ENCODE assay signal across 14 mouse cellular contexts in genomic region chr12:8077346-8077745, GRCm38 (mm10).
DNase-seq lines count a peak whose midpoint lies in the region.
"Had no signal": no experiment of that assay in that cellular context is flagged by ENCODE, and none has a peak within 500 bp of the region (broad histone marks: within the 10 kb centered on the region; RNA-seq: fewer than 3 reads in every experiment).

No protein-coding gene starts in this region.

- peak; percentile 22 for DNase-seq in NIH3T3 (ENCODE audit: low read depth)
- peak; percentile 52 for DNase-seq in adrenal gland, adult 2 months
- peak; percentile 59 for DNase-seq in adrenal gland, postnatal 14 days
- DNase-seq in right cerebral cortex, postnatal 10 days (ENCODE audit: low spot score in 2 of 2), result no peak
- no peak for DNase-seq in kidney, adult 11 months
- no peak for DNase-seq in heart, adult 8-10 months (ENCODE audit: low spot score)
- DNase-seq: cerebellum, adult 11 months; cerebellum, adult 2 months; cerebellum, adult 9-11 months; cerebellum, postnatal 25 days; gastrocnemius, postnatal 25 days; heart, postnatal 10 days; heart, postnatal 4 days; kidney, adult 2 months had no signal

Comparison
In these comparisons a context has a peak if more than half of its experiments do, and no peak if none do; other contexts are left out.
1. DNase-seq: peak in NIH3T3 (single experiment), adrenal gland, adult 2 months (single experiment) and adrenal gland, postnatal 14 days (single experiment); none in right cerebral cortex, postnatal 10 days (0 of 2), kidney, adult 11 months (single experiment) and heart, adult 8-10 months (single experiment).